Mouse (Mus musculus) thymus, postnatal 36 days (tissue): ENCODE results near the gene Olfr851.

Experiments
- DNase-seq, 2 experiments: peaks; one replicate each; pipeline ENCODE4 v3.0.0; 2022; ENCODE audit warnings: mixed read lengths in 2 of 2

Gene Olfr851

DNA sequence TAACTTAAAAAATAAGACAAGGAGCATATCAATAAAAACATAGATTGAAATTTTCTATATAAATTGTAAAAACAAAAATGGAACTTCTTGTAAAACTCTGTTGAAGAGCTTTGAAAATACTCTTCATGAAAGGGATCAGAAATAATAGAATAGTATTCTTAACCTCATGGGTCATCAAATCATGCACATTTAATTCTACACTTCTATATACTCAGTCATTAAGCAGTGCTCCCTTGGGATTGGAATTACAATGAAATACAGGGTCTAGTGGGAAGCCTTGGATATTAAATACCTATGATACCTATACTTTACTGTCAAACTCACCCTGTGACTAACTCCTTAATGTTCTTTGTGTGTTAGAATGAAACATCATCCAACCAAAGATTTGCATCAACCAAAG is at the start of gene Olfr851:
Olfr851 (plus strand) TSS at position 301 of the 400 bp plus-strand sequence.
- no peak for DNase-seq

DNA sequence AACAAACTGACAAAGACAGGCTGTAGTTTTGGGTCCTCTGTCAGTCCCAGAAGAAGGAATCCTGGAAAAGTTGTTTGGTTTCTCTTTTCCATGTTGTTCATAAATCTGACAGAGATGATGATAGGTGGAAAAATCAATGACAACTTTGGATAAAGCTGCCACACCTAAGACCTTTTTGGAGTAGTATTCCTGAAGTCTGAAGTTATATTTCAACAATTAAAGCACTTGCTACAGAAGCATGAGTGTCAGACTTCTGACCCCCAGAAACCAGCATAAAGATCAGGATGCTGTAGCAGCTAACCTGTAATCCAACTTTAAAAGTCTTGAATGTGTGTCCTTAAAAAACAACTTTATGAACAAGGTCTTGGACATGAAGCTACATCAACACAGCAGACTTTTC is 14.9 kb upstream of the Olfr851 start, which contains the start of gene Olfr850:
Olfr850 (minus strand) TSS at position 101 of the 400 bp plus-strand sequence.
- DNase-seq, result no peak

- no peak for DNase-seq
These were observed 47.9 kb downstream of the Olfr851 start, which contains the start of gene Olfr853 for GRCm38 (mm10) chr9:19540976-19541375. Gene Olfr853 (minus strand): TSS chr9:19541076.
